Mouse (Mus musculus): ENCODE measurements around the gene Trpm1. TPM values are rescaled to one million over a fixed set of nuclear protein-coding genes. Genes with fewer than 3 reads are reported as not detected.

Trpm1 gene
- polyA plus RNA-seq, 1 experiment, result not detected

DNA sequence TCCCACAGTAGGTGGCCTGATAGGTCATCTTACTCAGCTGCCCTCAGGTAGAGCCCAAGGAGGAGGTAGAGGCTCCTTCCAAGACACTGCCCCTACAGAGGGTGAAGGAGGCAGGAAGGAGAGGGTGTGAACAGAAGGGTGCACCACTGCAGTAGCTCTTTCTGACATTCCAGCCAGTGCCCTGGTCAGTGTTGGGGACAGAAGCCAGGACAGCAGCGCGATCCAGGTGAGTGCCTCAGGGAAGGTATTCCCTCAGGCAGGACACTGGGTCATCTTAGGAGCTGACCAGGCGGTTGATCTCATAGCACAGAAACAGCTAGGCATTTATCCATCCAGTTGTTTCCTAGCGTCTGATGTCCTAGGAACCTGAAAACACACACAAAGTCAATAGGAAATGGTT lies 1.6 kb downstream of the Trpm1 start:
- peak overlapping the region; percentile 17; the same call in 1 of the 2 replicates for H3K27ac ChIP-seq (ENCODE audit: insufficient read depth, low read depth, low read length)
- WGBS, result 66% methylated on average over 4 of the region's 4 CpGs
- H3K4me1 ChIP-seq (ENCODE audit: control insufficient read depth, insufficient read depth, low read length), result peaks cover 35% of the 10 kb centered on the region
- TF ChIP-seq POLR2A (IDR thresholded peaks at IDR 0.05; ENCODE audit: insufficient read depth, low read depth, low read length) (no peak), CTCF (IDR thresholded peaks at IDR 0.05; ENCODE audit: insufficient read depth, low read depth, low read length) (no peak)
- no peak overlapping the region for H3K4me3 ChIP-seq (ENCODE audit: insufficient read depth, low read depth, low read length)

DNA sequence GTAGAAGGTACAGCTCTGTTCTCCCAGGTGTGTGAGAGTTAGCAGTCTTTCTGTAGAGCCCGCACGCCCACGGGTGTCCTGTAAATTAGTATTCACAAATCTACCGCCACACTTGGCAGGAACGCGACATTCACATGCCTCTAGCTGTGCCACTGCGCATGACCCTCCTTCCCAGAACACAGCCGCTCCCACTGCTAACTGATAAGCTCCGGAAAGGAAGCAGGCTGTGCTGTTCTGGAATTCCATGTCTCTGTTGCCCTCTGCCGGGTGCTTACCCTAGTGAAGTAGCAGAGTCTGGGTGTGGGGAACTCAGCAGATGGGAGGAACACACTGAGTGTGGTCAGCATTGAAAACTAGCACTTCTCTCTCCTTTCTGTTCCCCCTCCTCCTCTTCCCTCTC lies 2.1 kb downstream of the Trpm1 start:
- Histone ChIP-seq H3K4me1 (ENCODE audit: control insufficient read depth, insufficient read depth, low read length) (peaks cover 39% of the 10 kb centered on the region), H3K4me3 (ENCODE audit: insufficient read depth, low read depth, low read length) (no peak overlapping the region), H3K27ac (ENCODE audit: insufficient read depth, low read depth, low read length) (0 out of 2 replicates have a peak overlapping the region, but pooled peaks have one; percentile 35)
- peak; percentile 36; the same call in 1 of the 2 replicates for TF ChIP-seq CTCF (IDR thresholded peaks at IDR 0.05; ENCODE audit: insufficient read depth, low read depth, low read length)
- no peak for TF ChIP-seq POLR2A (IDR thresholded peaks at IDR 0.05; ENCODE audit: insufficient read depth, low read depth, low read length)
- WGBS, result under 1% methylated on average over 10 of the region's 10 CpGs

DNA sequence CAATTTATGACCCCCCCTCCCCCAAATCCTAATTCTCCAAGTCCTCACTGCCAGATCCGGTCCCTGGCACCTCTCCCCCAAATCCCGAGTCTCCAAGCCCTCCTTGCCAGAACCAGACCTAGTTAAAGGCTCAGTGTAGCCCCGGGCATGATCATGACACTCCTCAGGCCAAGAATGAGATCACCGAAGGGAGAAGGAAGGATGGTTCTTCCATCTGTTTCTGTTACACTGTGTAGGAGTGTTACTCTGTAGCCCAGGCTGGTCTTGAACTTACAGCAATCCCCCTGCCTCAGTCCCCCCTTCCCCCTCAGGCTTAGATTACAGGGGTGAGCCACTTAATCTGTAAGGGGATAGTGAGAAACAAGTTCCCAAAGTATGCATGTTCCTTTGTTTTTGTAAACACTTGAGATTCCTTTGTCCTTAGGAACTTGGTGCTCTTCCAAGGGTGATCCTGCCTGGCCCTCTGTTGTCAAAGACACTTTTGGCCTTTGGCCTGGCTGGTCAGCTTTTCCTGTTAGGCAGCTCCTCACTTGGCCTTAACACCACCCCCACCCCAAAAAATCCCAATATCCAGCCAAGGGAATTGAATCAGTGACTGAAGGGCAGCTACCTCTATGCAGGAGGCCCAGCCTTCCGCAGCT lies 2.8 kb downstream of the Trpm1 start:
- H3K4me1 ChIP-seq (ENCODE audit: control insufficient read depth, insufficient read depth, low read length), result peaks cover 44% of the 10 kb centered on the region
- TF ChIP-seq CTCF (IDR thresholded peaks at IDR 0.05; ENCODE audit: insufficient read depth, low read depth, low read length) (no peak), POLR2A (IDR thresholded peaks at IDR 0.05; ENCODE audit: insufficient read depth, low read depth, low read length) (no peak)
- WGBS, result 41% methylated on average over 5 of the region's 5 CpGs
- 0 out of 2 replicates have a peak overlapping the region, but pooled peaks have one; percentile 35 for H3K27ac ChIP-seq (ENCODE audit: insufficient read depth, low read depth, low read length)
- no peak overlapping the region for H3K4me3 ChIP-seq (ENCODE audit: insufficient read depth, low read depth, low read length)

- Histone ChIP-seq H3K27ac (ENCODE audit: insufficient read depth, low read depth, low read length) (no peak overlapping the region), H3K4me1 (ENCODE audit: control insufficient read depth, insufficient read depth, low read length) (peaks cover 49% of the 10 kb centered on the region), H3K4me3 (ENCODE audit: insufficient read depth, low read depth, low read length) (no peak overlapping the region)
- TF ChIP-seq POLR2A (IDR thresholded peaks at IDR 0.05; ENCODE audit: insufficient read depth, low read depth, low read length), result no peak
- TF ChIP-seq CTCF (IDR thresholded peaks at IDR 0.05; ENCODE audit: insufficient read depth, low read depth, low read length), result no peak
- WGBS, result 70% methylated on average over 7 of the region's 7 CpGs
These were observed 3.5 kb downstream of the Trpm1 start for GRCm38 (mm10) chr7:64156918-64157690.

- WGBS, result 51% methylated on average over 12 of the region's 12 CpGs
- TF ChIP-seq POLR2A (IDR thresholded peaks at IDR 0.05; ENCODE audit: insufficient read depth, low read depth, low read length) (no peak), CTCF (IDR thresholded peaks at IDR 0.05; ENCODE audit: insufficient read depth, low read depth, low read length) (no peak)
- H3K4me3 ChIP-seq (ENCODE audit: insufficient read depth, low read depth, low read length), result no peak overlapping the region
- H3K27ac ChIP-seq (ENCODE audit: insufficient read depth, low read depth, low read length), result peak overlapping the region; percentile 53
- peaks cover 52% of the 10 kb centered on the region for H3K4me1 ChIP-seq (ENCODE audit: control insufficient read depth, insufficient read depth, low read length)
These were observed 4.8 kb downstream of the Trpm1 start for GRCm38 (mm10) chr7:64158281-64159055.

DNA sequence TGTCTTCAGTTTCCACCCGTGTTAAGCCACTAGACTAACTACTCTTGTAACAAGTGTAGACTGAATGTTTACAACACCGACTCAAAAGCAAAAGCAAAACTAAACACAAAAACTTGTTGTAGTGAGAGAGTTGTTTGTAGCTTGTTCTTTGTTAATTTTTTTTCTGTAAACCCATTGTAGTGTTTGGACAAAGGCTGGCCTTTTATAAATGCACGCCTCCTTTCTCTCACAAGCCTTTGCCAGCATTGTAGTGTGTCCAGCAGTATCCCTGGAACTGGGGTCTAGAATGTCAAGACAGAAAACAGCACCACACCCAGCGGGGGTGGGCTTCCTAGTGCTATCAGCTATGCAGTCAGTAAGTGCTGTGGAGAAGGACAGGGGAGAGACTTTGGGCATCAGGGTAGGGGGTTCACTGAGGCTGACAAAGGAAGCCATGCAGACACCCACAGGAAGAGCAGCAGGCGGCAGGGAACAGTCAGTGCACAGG lies 5.5 kb downstream of the Trpm1 start:
- Histone ChIP-seq H3K27ac (ENCODE audit: insufficient read depth, low read depth, low read length) (peak overlapping the region; percentile 65), H3K4me3 (ENCODE audit: insufficient read depth, low read depth, low read length) (no peak overlapping the region), H3K4me1 (ENCODE audit: control insufficient read depth, insufficient read depth, low read length) (peaks cover 52% of the 10 kb centered on the region)
- WGBS, result 44% methylated on average over 5 of the region's 5 CpGs
- no peak for TF ChIP-seq CTCF (IDR thresholded peaks at IDR 0.05; ENCODE audit: insufficient read depth, low read depth, low read length)
- TF ChIP-seq POLR2A (IDR thresholded peaks at IDR 0.05; ENCODE audit: insufficient read depth, low read depth, low read length), result no peak

DNA sequence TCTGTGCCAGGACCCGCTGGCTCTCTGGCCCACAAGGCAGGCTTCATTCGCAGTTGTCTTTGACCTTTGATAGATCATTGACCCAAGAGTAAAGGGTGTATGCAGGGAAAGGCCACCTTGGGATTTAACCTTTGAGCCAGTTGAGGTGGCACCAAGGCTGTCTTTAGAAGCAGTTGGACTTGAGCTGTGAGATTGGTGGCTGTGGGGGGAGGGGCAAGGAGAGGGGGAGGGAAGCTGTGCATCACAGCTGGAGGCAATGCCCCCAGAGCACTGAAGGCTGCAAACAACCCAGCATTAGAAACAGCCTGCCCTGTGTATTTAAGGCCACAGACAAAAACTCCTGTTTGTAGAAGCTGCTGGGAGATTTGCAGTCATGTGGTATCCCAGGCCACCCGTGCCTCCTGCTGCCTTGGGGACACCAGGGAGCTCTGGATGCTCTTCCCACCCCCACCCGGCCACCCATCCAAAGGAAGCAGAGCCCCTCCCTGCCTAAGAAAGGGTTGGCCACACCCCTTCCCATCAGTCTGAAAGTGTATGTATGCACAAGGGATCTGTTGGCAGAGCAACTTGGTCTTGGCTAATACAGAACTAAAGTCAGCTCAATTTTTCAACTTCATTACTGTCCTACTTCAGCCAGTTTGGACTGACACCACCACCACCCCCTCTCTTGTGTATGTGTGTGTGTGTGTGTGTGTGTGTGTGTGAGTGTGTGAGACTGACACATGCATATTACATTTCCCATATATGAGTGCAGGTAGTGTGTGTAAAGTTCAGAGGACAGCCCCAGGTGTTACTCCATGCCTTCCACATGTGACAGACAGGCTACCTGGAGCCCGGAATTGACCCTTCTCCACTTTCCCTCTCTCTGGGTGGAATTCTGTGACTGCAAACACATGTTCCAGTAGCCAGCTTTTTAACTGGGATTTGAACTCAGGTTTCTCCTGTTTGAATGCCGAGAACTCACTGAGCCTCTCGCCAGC lies 6.3 kb downstream of the Trpm1 start:
- H3K27ac ChIP-seq (ENCODE audit: insufficient read depth, low read depth, low read length), result peak overlapping the region; percentile 72
- WGBS, result 55% methylated on average over 7 of the region's 7 CpGs

More for the DNA sequence above, 6.3 kb downstream of the Trpm1 start:
- Histone ChIP-seq H3K4me1 (ENCODE audit: control insufficient read depth, insufficient read depth, low read length) (peaks cover 52% of the 10 kb centered on the region), H3K4me3 (ENCODE audit: insufficient read depth, low read depth, low read length) (no peak overlapping the region)
- TF ChIP-seq CTCF (IDR thresholded peaks at IDR 0.05; ENCODE audit: insufficient read depth, low read depth, low read length) (no peak), POLR2A (IDR thresholded peaks at IDR 0.05; ENCODE audit: insufficient read depth, low read depth, low read length) (no peak)

Data from olfactory bulb, adult 2 months (tissue).